Mouse (Mus musculus): ENCODE results near the gene Cul5.

The Cul5 gene

DNA sequence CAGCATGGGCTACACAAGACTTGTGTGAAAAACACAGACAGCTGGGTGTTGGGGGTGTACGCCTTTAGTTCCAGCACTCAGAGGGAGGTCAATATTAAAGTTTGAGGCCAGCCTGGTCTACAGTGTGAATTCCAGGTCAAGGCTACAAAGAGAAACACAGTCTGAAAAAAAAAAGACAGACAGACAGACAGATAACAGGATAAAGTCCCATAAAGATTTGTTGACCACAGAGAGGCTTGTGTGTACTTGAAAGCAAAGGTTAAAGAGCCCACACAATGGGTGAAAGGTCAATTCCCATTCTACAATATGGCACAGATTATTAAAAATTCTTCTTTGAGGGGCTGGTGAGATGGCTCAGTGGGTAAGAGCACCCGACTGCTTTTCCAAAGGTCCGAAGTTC lies 62.6 kb downstream of the Cul5 start:
- no peak for DNase-seq

DNA sequence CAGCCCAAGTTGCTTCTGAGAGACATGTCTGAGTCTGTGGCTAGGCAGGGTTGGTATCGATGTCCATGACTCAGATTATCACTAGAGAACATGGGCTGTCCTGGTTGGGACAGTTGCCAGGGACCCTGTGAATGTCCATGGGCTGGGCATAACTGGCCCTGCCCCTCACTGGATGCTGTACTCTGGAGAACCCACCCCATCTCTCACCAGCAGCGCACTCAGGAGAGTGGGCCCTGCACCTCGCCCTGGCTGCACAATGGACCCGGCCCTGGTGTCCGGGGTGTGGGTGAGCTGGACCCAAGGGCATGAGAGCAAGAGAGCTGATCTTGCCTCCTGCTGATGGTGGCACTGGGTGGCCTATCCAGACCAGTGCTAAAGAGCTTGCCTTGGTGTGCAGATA lies 64.9 kb downstream of the Cul5 start:
- no peak for DNase-seq

DNA sequence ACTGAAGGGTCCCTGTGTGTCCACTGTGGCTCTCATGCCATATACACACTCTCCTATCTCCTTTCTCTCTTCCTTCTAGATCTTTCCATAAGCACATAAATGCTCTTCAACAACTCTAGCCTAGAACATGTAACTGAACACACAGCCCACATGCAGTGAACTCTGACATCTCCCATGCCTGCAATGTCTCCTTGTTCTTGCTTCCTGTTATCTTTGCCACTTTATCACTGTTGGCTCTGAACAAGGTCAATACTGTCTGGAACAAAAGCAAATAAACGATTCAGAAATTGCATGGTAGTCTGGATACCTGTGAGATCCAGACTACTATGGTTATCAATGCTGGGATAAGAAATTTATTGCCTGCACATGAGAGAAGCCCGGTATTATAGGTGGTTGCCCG lies 66.0 kb downstream of the Cul5 start:
- no peak for DNase-seq

DNA sequence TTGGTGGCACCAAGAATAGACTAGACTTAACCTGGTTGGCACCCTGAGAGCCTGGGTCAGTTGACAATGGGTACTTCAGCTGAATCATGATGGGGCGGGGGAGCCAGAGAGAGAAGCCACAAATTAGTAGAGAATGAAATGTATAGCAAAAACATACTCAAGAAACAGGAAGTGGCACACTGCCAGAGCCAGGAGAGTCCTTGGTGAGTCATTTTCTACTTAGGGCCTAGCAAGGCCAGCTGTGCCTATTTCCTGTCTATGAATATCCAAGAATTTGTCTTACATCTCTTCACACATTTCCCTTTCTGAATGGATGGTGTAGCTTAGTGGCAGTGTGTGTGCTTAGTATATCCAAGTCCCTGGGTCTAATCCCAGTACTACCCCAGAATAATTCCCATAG lies 66.4 kb downstream of the Cul5 start:
- DNase-seq: peak; percentile 50 to 52

DNA sequence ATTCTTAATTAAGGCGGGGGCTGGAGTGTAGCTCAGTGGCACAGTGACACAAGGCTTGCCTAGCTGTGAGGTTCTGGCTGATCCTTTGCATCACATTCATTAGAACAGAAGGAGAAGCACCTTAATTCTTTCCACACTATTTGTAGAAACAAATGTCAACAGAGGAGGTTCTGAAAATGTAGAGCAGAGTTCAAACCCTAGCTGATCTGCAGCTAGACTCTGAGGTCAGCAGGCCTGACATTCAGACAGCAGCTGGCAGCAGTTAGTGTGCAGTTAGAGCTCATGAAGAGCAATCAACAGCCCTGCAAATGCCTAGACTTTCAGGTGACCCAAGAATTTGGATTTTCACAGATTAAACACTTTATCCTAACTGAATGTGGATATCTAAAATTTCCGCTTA lies 68.3 kb downstream of the Cul5 start:
- DNase-seq: no peak

DNA sequence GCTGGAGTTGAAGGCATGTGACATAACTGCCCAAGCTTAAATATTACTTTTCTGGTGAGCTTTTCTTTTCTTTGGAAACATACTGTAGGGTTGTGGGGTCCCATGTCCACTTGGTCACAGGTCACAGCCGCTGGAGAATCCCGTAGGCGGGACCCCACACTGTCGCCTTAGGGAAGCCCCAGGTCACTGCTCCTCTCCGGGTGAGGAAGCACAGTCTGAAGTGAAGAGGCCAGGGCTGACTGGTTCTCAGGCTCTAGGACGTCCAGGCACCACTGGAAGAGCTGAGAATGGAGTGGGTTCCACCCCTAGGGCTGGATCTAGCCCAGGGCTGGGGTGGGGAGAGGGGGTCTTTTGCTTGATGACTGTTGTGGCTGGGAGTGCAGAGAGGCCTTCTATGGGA lies 71.2 kb downstream of the Cul5 start:
- DNase-seq: no peak

DNA sequence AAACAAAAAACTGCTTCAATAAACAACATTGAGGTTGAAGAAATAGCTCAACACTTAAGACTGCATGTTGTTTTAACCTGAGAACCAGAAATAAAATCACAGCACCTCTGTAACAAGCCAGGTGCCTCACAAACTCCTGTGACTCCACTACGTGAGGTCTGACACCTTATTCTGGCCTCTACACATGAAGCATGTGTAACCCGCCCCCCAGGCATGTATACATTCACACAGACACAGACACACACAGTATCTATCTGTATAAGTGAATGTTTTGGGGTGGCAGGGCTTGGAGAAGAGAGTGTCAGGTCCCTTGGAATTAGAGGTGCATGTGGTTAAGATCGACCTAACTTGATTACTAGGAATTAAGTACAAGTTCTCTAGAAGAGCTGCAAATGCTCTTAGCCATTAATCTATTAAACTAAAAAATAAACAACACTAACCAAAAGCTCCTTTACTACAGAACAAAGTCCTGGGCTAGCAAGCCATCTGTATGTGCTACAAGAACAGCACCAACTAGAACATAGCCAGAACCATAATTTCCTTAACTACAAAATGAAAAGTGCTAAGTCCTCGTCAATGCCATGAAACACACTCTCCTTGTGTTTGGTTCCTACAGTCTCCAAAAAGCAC lies 72.7 kb downstream of the Cul5 start:
- no peak for DNase-seq

DNA sequence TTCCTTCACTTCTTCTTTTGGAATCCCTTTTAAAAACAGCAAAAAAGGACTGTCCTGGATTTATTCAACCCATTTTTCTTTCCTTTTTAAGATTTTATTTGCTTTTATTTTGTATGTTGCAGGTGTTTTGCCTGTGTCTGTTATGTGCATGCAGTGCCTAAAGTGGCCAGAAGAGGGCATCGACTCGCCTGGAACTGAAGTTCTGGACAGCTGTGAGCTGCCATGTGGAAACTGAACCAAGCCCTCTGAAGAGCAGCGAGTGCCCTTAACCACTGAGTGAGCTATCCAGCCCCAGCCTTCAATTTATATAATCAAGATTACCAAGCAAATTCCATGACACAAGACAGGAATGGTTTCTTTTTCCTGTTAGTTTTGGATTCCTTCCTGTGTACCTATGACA lies 75.0 kb downstream of the Cul5 start:
- peak; percentile 83 to 84 for DNase-seq

DNA sequence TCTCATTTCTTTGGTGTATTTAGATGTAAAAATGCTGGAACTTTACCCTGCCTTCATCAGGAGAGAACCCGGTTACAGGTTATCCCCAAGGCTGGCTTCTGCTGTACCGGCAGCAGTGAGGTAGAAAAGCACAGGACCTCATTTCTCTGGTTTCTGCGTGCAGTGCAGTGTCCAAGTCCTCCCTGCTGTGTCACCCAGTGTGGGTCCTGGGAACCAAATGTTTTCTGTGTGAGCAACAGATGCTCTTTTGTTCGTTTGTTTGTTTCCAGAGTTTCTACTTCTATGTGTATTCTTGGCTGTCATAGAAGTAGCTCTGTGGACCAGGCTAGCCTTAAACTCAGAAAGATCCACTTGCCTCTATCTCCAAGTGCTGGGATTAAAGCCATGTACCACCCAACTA lies 87.9 kb downstream of the Cul5 start:
- DNase-seq: no peak

DNA sequence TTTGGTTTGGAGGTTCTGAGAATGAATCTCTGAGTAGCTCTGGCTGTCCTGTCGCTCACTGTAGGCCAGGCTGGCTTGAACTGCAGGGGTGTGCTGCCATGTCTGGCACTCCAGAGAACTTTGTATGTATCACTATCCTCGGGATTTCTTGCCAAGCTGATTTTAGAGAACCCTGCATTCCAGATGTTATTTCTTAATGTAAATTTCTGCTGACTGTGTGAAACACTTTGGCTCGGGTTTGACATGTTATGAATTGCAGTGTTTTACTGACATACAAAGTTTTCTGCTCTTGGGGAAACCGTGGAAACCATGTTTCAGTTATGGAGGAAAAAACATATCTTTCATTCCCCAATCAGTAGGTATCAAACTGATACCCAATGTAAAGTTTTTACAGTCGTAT lies 94.1 kb downstream of the Cul5 start:
- DNase-seq: no peak

DNA sequence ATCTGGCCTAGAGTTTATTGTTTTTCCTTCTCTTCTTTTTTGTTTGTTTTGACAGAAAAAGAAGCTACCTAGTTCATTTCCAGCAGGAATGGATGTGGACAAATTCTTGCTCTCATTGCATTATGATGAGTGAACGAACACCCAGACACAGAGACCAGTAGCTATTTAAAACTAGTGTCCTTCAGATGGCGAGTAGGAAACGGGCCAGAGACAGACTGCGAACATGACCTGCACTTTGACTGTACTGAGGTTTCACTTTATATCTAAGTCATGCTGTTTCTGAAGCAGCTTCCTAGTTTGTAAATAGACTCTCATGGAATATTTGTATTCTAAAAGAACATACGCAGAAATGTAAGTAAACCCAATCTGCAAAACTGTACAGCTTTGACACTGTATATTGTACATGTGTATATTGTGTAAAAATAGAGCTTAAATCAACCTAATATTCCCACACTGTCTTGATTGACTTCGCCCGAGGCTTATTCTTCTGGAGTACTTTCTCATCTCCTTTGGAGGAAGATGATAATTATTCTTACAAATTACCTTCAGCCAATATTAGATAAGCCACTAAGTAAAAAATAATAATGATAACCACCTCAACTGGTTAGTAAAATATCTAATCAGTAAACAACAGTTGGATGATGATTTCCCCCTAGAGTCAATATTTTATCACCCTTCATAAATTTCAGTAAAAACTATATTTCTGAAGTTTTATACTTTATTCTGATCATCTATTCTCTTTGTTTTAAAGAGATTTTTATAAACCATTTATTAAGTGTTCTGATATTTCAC lies 97.1 kb downstream of the Cul5 start:
- DNase-seq: no peak

DNA sequence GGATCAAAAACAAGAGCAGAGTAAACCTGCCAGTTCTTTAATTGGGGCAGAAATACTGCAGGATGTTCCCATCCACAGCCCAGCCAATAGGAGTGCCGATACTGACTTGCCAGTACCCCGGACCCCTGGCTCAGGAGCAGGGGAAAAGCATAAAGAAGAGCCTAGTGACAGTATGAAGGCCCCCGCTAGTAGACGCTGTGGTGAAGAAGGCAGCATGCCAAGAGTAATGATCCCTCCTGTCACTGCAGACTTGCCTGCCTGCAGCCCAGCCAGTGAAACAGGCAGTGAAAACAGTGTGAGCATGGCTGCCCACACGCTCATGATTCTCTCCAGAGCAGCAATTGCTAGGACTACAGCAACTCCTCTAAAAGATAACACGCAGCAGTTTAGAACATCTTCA lies 99.2 kb downstream of the Cul5 start:
- DNase-seq: no peak
